Mouse (Mus musculus): ENCODE measurements around the gene Evc. TPM values are rescaled to one million over a fixed set of nuclear protein-coding genes. Genes with fewer than 3 reads are reported as not detected.

Evc gene
- polyA plus RNA-seq, 1 experiment = 9.1 TPM

GRCm38 (mm10) chr5:37263816-37264215 lies 72.9 kb downstream of the Evc start:
- Histone ChIP-seq H3K27me3 (ENCODE audit: control insufficient read depth, insufficient read depth, low read length, poor library complexity, severe bottlenecking) (no peaks in the 10 kb centered on the region), H3K9ac (ENCODE audit: low read depth, poor library complexity, severe bottlenecking) (no peak overlapping the region), H3K36me3 (ENCODE audit: control insufficient read depth, insufficient read depth, low read length, poor library complexity, severe bottlenecking) (peaks cover 5% of the 10 kb centered on the region), H3K4me3 (ENCODE audit: low read depth, low read length) (no peak overlapping the region), H3K9me3 (replicated peaks; ENCODE audit: control insufficient read depth, insufficient read depth, low read length, poor library complexity, severe bottlenecking) (no peaks in the 10 kb centered on the region), H3K4me1 (ENCODE audit: control insufficient read depth, insufficient read depth, low read length) (no peaks in the 10 kb centered on the region), H3K27ac (ENCODE audit: insufficient read depth, low read length) (no peak overlapping the region)
- TF ChIP-seq CTCF (IDR thresholded peaks at IDR 0.05; ENCODE audit: low read depth, low read length) (no peak), EP300 (IDR thresholded peaks at IDR 0.05; ENCODE audit: insufficient read depth, low read depth, low read length) (no peak), POLR2A (IDR thresholded peaks at IDR 0.05; ENCODE audit: insufficient read depth, low read length) (no peak)

GRCm38 (mm10) chr5:37261734-37262133 lies 75.0 kb downstream of the Evc start:
- H3K36me3 ChIP-seq (ENCODE audit: control insufficient read depth, insufficient read depth, low read length, poor library complexity, severe bottlenecking) = no peaks in the 10 kb centered on the region
- no peak overlapping the region for H3K27ac ChIP-seq (ENCODE audit: insufficient read depth, low read length)
- H3K9me3 ChIP-seq (replicated peaks; ENCODE audit: control insufficient read depth, insufficient read depth, low read length, poor library complexity, severe bottlenecking) = no peaks in the 10 kb centered on the region
- no peak overlapping the region for H3K9ac ChIP-seq (ENCODE audit: low read depth, poor library complexity, severe bottlenecking)
- no peaks in the 10 kb centered on the region for H3K4me1 ChIP-seq (ENCODE audit: control insufficient read depth, insufficient read depth, low read length)
- H3K4me3 ChIP-seq (ENCODE audit: low read depth, low read length) = no peak overlapping the region
- TF ChIP-seq CTCF (IDR thresholded peaks at IDR 0.05; ENCODE audit: low read depth, low read length) (no peak), EP300 (IDR thresholded peaks at IDR 0.05; ENCODE audit: insufficient read depth, low read depth, low read length) (no peak)
- H3K27me3 ChIP-seq (ENCODE audit: control insufficient read depth, insufficient read depth, low read length, poor library complexity, severe bottlenecking) = no peaks in the 10 kb centered on the region

DNA sequence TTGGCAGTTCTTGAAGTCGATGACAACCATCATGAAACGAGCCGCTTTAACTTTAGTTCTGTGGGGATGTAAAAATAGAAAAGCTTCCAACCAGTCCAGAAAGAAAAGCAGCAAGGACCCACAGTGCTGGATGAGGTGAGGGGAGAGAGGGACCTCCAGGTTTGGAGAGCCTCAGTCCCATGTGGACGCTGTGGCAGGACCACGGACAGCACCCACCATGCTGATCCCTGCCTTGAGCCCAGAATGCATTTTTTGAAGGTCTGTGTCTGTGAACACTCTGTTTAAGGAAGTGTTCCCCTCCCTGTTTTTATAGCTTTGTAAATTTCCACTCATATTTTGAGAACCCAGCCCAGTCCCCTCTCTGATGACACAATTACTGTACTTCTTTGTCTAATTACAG lies 79.5 kb downstream of the Evc start:
- H3K4me1 ChIP-seq (ENCODE audit: control insufficient read depth, insufficient read depth, low read length) = no peaks in the 10 kb centered on the region
- TF ChIP-seq POLR2A (IDR thresholded peaks at IDR 0.05; ENCODE audit: insufficient read depth, low read length) = no peak
- no peak for TF ChIP-seq EP300 (IDR thresholded peaks at IDR 0.05; ENCODE audit: insufficient read depth, low read depth, low read length)
- no peak for TF ChIP-seq CTCF (IDR thresholded peaks at IDR 0.05; ENCODE audit: low read depth, low read length)
- no peak overlapping the region for H3K27ac ChIP-seq (ENCODE audit: insufficient read depth, low read length)
- no peaks in the 10 kb centered on the region for H3K27me3 ChIP-seq (ENCODE audit: control insufficient read depth, insufficient read depth, low read length, poor library complexity, severe bottlenecking)
- H3K9ac ChIP-seq (ENCODE audit: low read depth, poor library complexity, severe bottlenecking) = no peak overlapping the region
- no peaks in the 10 kb centered on the region for H3K36me3 ChIP-seq (ENCODE audit: control insufficient read depth, insufficient read depth, low read length, poor library complexity, severe bottlenecking)
- no peak overlapping the region for H3K4me3 ChIP-seq (ENCODE audit: low read depth, low read length)
- no peaks in the 10 kb centered on the region for H3K9me3 ChIP-seq (replicated peaks; ENCODE audit: control insufficient read depth, insufficient read depth, low read length, poor library complexity, severe bottlenecking)

DNA sequence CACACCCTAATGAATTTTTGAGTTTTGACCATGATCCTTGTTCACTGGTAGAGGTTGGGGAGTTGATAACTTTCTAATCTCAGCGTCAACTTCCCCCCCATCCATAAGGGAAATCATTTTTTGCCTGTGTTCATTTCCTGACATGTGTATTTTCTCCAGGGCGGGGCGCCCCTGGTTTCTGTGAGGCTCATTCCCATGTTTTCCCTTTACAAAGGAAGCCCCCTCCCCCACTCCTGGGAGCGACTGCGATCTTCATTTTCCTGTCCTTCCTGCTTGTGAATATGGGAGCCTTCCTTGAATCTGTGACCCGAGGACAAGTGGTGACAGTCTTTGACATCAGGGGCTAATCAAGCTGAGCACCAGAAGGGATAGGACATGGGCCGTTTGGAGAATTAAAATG lies 79.9 kb downstream of the Evc start:
- no peak overlapping the region for H3K9ac ChIP-seq (ENCODE audit: low read depth, poor library complexity, severe bottlenecking)
- H3K4me3 ChIP-seq (ENCODE audit: low read depth, low read length) = no peak overlapping the region
- H3K36me3 ChIP-seq (ENCODE audit: control insufficient read depth, insufficient read depth, low read length, poor library complexity, severe bottlenecking) = no peaks in the 10 kb centered on the region
- TF ChIP-seq POLR2A (IDR thresholded peaks at IDR 0.05; ENCODE audit: insufficient read depth, low read length) (no peak), EP300 (IDR thresholded peaks at IDR 0.05; ENCODE audit: insufficient read depth, low read depth, low read length) (no peak), CTCF (IDR thresholded peaks at IDR 0.05; ENCODE audit: low read depth, low read length) (no peak)
- no peaks in the 10 kb centered on the region for H3K27me3 ChIP-seq (ENCODE audit: control insufficient read depth, insufficient read depth, low read length, poor library complexity, severe bottlenecking)
- H3K9me3 ChIP-seq (replicated peaks; ENCODE audit: control insufficient read depth, insufficient read depth, low read length, poor library complexity, severe bottlenecking) = no peaks in the 10 kb centered on the region
- no peak overlapping the region for H3K27ac ChIP-seq (ENCODE audit: insufficient read depth, low read length)
- H3K4me1 ChIP-seq (ENCODE audit: control insufficient read depth, insufficient read depth, low read length) = no peaks in the 10 kb centered on the region

DNA sequence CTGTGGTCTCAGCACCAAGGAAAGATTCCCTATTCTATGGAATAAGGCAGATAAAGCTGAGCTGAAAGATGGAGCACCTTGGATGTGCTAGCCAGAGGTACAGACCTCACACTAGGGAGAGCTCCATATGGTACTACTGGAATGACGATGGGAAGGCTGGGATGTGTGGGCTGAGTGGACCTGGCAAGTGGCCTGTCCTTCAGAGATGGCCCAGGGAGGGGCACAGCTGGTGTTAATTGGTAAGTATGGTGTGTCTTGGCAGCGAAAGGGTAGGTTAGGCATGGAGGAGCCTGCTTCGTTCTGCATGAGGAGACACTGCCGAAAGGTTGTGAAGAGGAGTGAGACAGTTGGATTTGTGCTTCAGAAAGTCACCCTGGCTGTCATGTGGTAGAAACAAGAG lies 82.2 kb downstream of the Evc start:
- H3K36me3 ChIP-seq (ENCODE audit: control insufficient read depth, insufficient read depth, low read length, poor library complexity, severe bottlenecking) = no peaks in the 10 kb centered on the region
- H3K4me1 ChIP-seq (ENCODE audit: control insufficient read depth, insufficient read depth, low read length) = peaks cover 2% of the 10 kb centered on the region
- H3K9me3 ChIP-seq (replicated peaks; ENCODE audit: control insufficient read depth, insufficient read depth, low read length, poor library complexity, severe bottlenecking) = no peaks in the 10 kb centered on the region
- no peak overlapping the region for H3K4me3 ChIP-seq (ENCODE audit: low read depth, low read length)
- H3K27me3 ChIP-seq (ENCODE audit: control insufficient read depth, insufficient read depth, low read length, poor library complexity, severe bottlenecking) = no peaks in the 10 kb centered on the region
- H3K9ac ChIP-seq (ENCODE audit: low read depth, poor library complexity, severe bottlenecking) = no peak overlapping the region
- H3K27ac ChIP-seq (ENCODE audit: insufficient read depth, low read length) = no peak overlapping the region
- TF ChIP-seq CTCF (IDR thresholded peaks at IDR 0.05; ENCODE audit: low read depth, low read length) = no peak
- TF ChIP-seq EP300 (IDR thresholded peaks at IDR 0.05; ENCODE audit: insufficient read depth, low read depth, low read length) = no peak
- TF ChIP-seq POLR2A (IDR thresholded peaks at IDR 0.05; ENCODE audit: insufficient read depth, low read length) = no peak

GRCm38 (mm10) chr5:37252101-37252804 lies 84.4 kb downstream of the Evc start:
- no peaks in the 10 kb centered on the region for H3K36me3 ChIP-seq (ENCODE audit: control insufficient read depth, insufficient read depth, low read length, poor library complexity, severe bottlenecking)
- H3K9ac ChIP-seq (ENCODE audit: low read depth, poor library complexity, severe bottlenecking) = no peak overlapping the region
- peaks cover 2% of the 10 kb centered on the region for H3K4me1 ChIP-seq (ENCODE audit: control insufficient read depth, insufficient read depth, low read length)
- H3K27ac ChIP-seq (ENCODE audit: insufficient read depth, low read length) = no peak overlapping the region
- H3K9me3 ChIP-seq (replicated peaks; ENCODE audit: control insufficient read depth, insufficient read depth, low read length, poor library complexity, severe bottlenecking) = no peaks in the 10 kb centered on the region
- TF ChIP-seq CTCF (IDR thresholded peaks at IDR 0.05; ENCODE audit: low read depth, low read length) (no peak), POLR2A (IDR thresholded peaks at IDR 0.05; ENCODE audit: insufficient read depth, low read length) (no peak), EP300 (IDR thresholded peaks at IDR 0.05; ENCODE audit: insufficient read depth, low read depth, low read length) (no peak)
- H3K27me3 ChIP-seq (ENCODE audit: control insufficient read depth, insufficient read depth, low read length, poor library complexity, severe bottlenecking) = no peaks in the 10 kb centered on the region
- H3K4me3 ChIP-seq (ENCODE audit: low read depth, low read length) = no peak overlapping the region

All from ES-Bruce4 (cell line).